8 mouse cellular contexts compared by ENCODE assay signal in genomic region chr11:116109441-116110081, GRCm38 (mm10). TPM values are rescaled to one million over a fixed set of nuclear protein-coding genes. Genes with fewer than 3 reads are reported as not detected.
DNase-seq lines count a peak whose midpoint lies in the region; ATAC-seq and TF ChIP-seq lines count a peak whose summit lies in the region.

No protein-coding gene starts in this region.

- H3K4me2 ChIP-seq in embryonic facial prominence, embryonic 15.5 days (replicated peaks), result peak overlapping the region; percentile 79
- H3K4me2 ChIP-seq in hindbrain, postnatal 0 days (ENCODE audit: low read depth, low read length), result peak overlapping the region; percentile 59
- H3K4me2 ChIP-seq in liver, embryonic 13.5 days, result peak overlapping the region; percentile 69

- peak overlapping the region; percentile 79 for H3K27ac ChIP-seq in layer of hippocampus, adult 2 months
- H3K27ac ChIP-seq in embryonic facial prominence, embryonic 15.5 days (replicated peaks), result peak overlapping the region; percentile 40
- 0 out of 2 replicates have a peak overlapping the region, but pooled peaks have one; percentile 22 for H3K27ac ChIP-seq in hindbrain, postnatal 0 days
- H3K27ac ChIP-seq in liver, embryonic 13.5 days, result 0 out of 2 replicates have a peak overlapping the region, but pooled peaks have one; percentile 18
- H3K27ac ChIP-seq in olfactory bulb, adult 2 months (ENCODE audit: insufficient read depth, low read depth, low read length), result no peak overlapping the region

- peaks cover 62% of the 10 kb centered on the region for H3K27me3 ChIP-seq in embryonic facial prominence, embryonic 15.5 days
- peaks cover 33% of the 10 kb centered on the region for H3K27me3 ChIP-seq in hindbrain, postnatal 0 days (ENCODE audit: insufficient read depth, low read length)
- peaks cover 69% of the 10 kb centered on the region for H3K27me3 ChIP-seq in liver, embryonic 13.5 days

- TF ChIP-seq CTCF in layer of hippocampus, adult 2 months (conservative IDR thresholded peaks at IDR 0.05), result 0 out of 2 replicates have a peak, but pooled peaks have one; percentile 10
- no peak for TF ChIP-seq CTCF in hindbrain, postnatal 0 days (IDR thresholded peaks at IDR 0.05; ENCODE audit: low read depth)
- TF ChIP-seq CTCF in olfactory bulb, adult 2 months (IDR thresholded peaks at IDR 0.05; ENCODE audit: insufficient read depth, low read depth, low read length), result no peak

- peak overlapping the region; percentile 35 for H3K9ac ChIP-seq in embryonic facial prominence, embryonic 15.5 days
- H3K9ac ChIP-seq in hindbrain, postnatal 0 days (replicated peaks; ENCODE audit: low read length), result peak overlapping the region; percentile 18; the same call in 1 of the 2 replicates
- H3K9ac ChIP-seq in liver, embryonic 13.5 days, result peak overlapping the region; percentile 62

- H3K4me1 ChIP-seq in embryonic facial prominence, embryonic 15.5 days, result peaks cover 52% of the 10 kb centered on the region
- 0 out of 2 replicates have a peak, but pooled peaks cover 9% of the 10 kb centered on the region for H3K4me1 ChIP-seq in hindbrain, postnatal 0 days (ENCODE audit: insufficient read depth, low read length)
- H3K4me1 ChIP-seq in liver, embryonic 13.5 days (replicated peaks), result peaks cover 59% of the 10 kb centered on the region
- H3K4me1 ChIP-seq in olfactory bulb, adult 2 months (ENCODE audit: control insufficient read depth, insufficient read depth, low read length), result peaks cover 31% of the 10 kb centered on the region

- WGBS in embryonic facial prominence, embryonic 15.5 days, result under 1% methylated on average over 70 of the region's 70 CpGs
- 2% methylated on average over 66 of the region's 70 CpGs for WGBS in hindbrain, postnatal 0 days
- WGBS in liver, embryonic 13.5 days (ENCODE audit: insufficient replicate concordance), result under 1% methylated on average over 70 of the region's 70 CpGs
- WGBS in olfactory bulb, adult 2 months, result under 1% methylated on average over 70 of the region's 70 CpGs

- H3K9me3 ChIP-seq in embryonic facial prominence, embryonic 15.5 days (replicated peaks), result no peaks in the 10 kb centered on the region
- H3K9me3 ChIP-seq in hindbrain, postnatal 0 days (ENCODE audit: low read length), result no peaks in the 10 kb centered on the region
- H3K9me3 ChIP-seq in liver, embryonic 13.5 days (replicated peaks), result no peaks in the 10 kb centered on the region

- no peak for TF ChIP-seq POLR2A in olfactory bulb, adult 2 months (IDR thresholded peaks at IDR 0.05; ENCODE audit: insufficient read depth, low read depth, low read length)

- ATAC-seq in embryonic facial prominence, embryonic 15.5 days (ENCODE audit: insufficient number of reproducible peaks, low FRiP score, low TSS enrichment, low read depth), result no peak
- 0 out of 2 replicates have a peak, but pooled peaks have one; percentile 22 for ATAC-seq in hindbrain, postnatal 0 days
- ATAC-seq in liver, embryonic 13.5 days (ENCODE audit: low read depth), result peak; percentile 11; the same call in 1 of the 2 replicates

- DNase-seq in layer of hippocampus, adult 2 months (ENCODE audit: low spot score in 2 of 2), result no peak
- DNase-seq in layer of hippocampus, adult 8-10 months (ENCODE audit: low spot score in 2 of 2), result no peak
- no peak for DNase-seq in hindbrain, postnatal 0 days (ENCODE audit: low spot score)
- DNase-seq in liver, embryonic 13.5 days, result no peak
- DNase-seq in cerebellum, adult 9-11 months, result no peak
- no peak for DNase-seq in gastrocnemius, postnatal 36 days

- peak overlapping the region; percentile 56 for H3K4me3 ChIP-seq in layer of hippocampus, adult 2 months
- peak overlapping the region; percentile 50 for H3K4me3 ChIP-seq in embryonic facial prominence, embryonic 15.5 days (replicated peaks)
- peak overlapping the region; percentile 41 for H3K4me3 ChIP-seq in hindbrain, postnatal 0 days (ENCODE audit: low read length)
- H3K4me3 ChIP-seq in liver, embryonic 13.5 days (replicated peaks), result peak overlapping the region; percentile 59
- H3K4me3 ChIP-seq in olfactory bulb, adult 2 months (ENCODE audit: insufficient read depth, low read depth, low read length), result peak overlapping the region; percentile 43

- no peaks in the 10 kb centered on the region for H3K36me3 ChIP-seq in embryonic facial prominence, embryonic 15.5 days
- no peaks in the 10 kb centered on the region for H3K36me3 ChIP-seq in hindbrain, postnatal 0 days (ENCODE audit: insufficient read depth, low read length)
- H3K36me3 ChIP-seq in liver, embryonic 13.5 days, result no peaks in the 10 kb centered on the region

- intact Hi-C loops in gastrocnemius, postnatal 36 days (cut with DNase I), result loop anchor here (1.0 kb wide), 1 partner anchor 21 kb away; no protein-coding TSS in a partner anchor

RNA-seq across cellular contexts. Expression of gene Trim47, which starts 17.4 kb away (rescaled TPM):
- 1 to 10 TPM; 4.6 to 7.2 TPM for total RNA-seq in layer of hippocampus, adult 2 months (2021)
- 10 to 100 TPM in 1 of 4 experiments, 1 to 10 TPM in 3; 5.0 to 13.0 (median 8.2) TPM for total RNA-seq in layer of hippocampus, adult 8-10 months (2022)
- polyA plus RNA-seq in embryonic facial prominence, embryonic 15.5 days (2015; fragmentation: Nextera tagmentation; extraction: Ambion mirVana), result 25.1 and 27.6 TPM in 2 replicates
- 14.2 and 17.0 TPM in 2 replicates for total RNA-seq in hindbrain, postnatal 0 days (2014; rRNA removed)
- polyA plus RNA-seq in hindbrain, postnatal 0 days (2015; fragmentation: Nextera tagmentation; extraction: Ambion mirVana), result 9.5 and 10.1 TPM in 2 replicates
- polyA plus RNA-seq in liver, embryonic 13.5 days (2015; fragmentation: Nextera tagmentation; extraction: Ambion mirVana), result 3.7 and 4.0 TPM in 2 replicates
- polyA plus RNA-seq in olfactory bulb, adult 2 months (2012; ENCODE audit: insufficient read depth, insufficient read length, low replicate concordance, missing spikeins), result not detected in 2 replicates
- 1 to 10 TPM; 9.1 to 9.3 TPM for total RNA-seq in gastrocnemius, postnatal 36 days (2021)

RNA-seq across cellular contexts. Expression of gene Trim65, which starts 21.4 kb away (rescaled TPM):
- 1 to 10 TPM; 6.9 to 7.7 TPM for total RNA-seq in layer of hippocampus, adult 2 months (2021)
- total RNA-seq in layer of hippocampus, adult 8-10 months (2022), result 1 to 10 TPM; 7.2 to 10.0 (median 7.9) TPM
- 5.2 and 6.1 TPM in 2 replicates for polyA plus RNA-seq in embryonic facial prominence, embryonic 15.5 days (2015; fragmentation: Nextera tagmentation; extraction: Ambion mirVana)
- 8.2 and 9.6 TPM in 2 replicates for total RNA-seq in hindbrain, postnatal 0 days (2014; rRNA removed)
- 2.4 TPM in 2 replicates for polyA plus RNA-seq in hindbrain, postnatal 0 days (2015; fragmentation: Nextera tagmentation; extraction: Ambion mirVana)
- polyA plus RNA-seq in liver, embryonic 13.5 days (2015; fragmentation: Nextera tagmentation; extraction: Ambion mirVana), result 1.1 and 1.4 TPM in 2 replicates
- polyA plus RNA-seq in olfactory bulb, adult 2 months (2012; ENCODE audit: insufficient read depth, insufficient read length, low replicate concordance, missing spikeins), result not detected in 2 replicates
- 1 to 10 TPM; 4.1 to 4.8 TPM for total RNA-seq in gastrocnemius, postnatal 36 days (2021)

RNA-seq across cellular contexts. Expression of gene Wbp2, which starts 22.8 kb away (rescaled TPM):
- 100 to 1,000 TPM; 417 to 440 TPM for total RNA-seq in layer of hippocampus, adult 2 months (2021)
- 100 to 1,000 TPM; 387 to 440 (median 429) TPM for total RNA-seq in layer of hippocampus, adult 8-10 months (2022)
- polyA plus RNA-seq in embryonic facial prominence, embryonic 15.5 days (2015; fragmentation: Nextera tagmentation; extraction: Ambion mirVana), result 68.6 and 90.8 TPM in 2 replicates
- total RNA-seq in hindbrain, postnatal 0 days (2014; rRNA removed), result 146 and 171 TPM in 2 replicates
- polyA plus RNA-seq in hindbrain, postnatal 0 days (2015; fragmentation: Nextera tagmentation; extraction: Ambion mirVana), result 206 and 234 TPM in 2 replicates
- 58.9 and 81.2 TPM in 2 replicates for polyA plus RNA-seq in liver, embryonic 13.5 days (2015; fragmentation: Nextera tagmentation; extraction: Ambion mirVana)
- polyA plus RNA-seq in olfactory bulb, adult 2 months (2012; ENCODE audit: insufficient read depth, insufficient read length, low replicate concordance, missing spikeins), result 339 TPM in 1 of 2 replicates, not detected in the other
- 10 to 100 TPM; 70.1 to 71.0 TPM for total RNA-seq in gastrocnemius, postnatal 36 days (2021)

RNA-seq across cellular contexts. Expression of gene Mrpl38, which starts 29.1 kb away (rescaled TPM):
- total RNA-seq in layer of hippocampus, adult 2 months (2021), result 10 to 100 TPM; 64.6 to 66.8 TPM
- total RNA-seq in layer of hippocampus, adult 8-10 months (2022), result 10 to 100 TPM; 56.1 to 66.6 (median 62.8) TPM
- 86.9 and 93.7 TPM in 2 replicates for polyA plus RNA-seq in embryonic facial prominence, embryonic 15.5 days (2015; fragmentation: Nextera tagmentation; extraction: Ambion mirVana)
- total RNA-seq in hindbrain, postnatal 0 days (2014; rRNA removed), result 83.9 and 94.0 TPM in 2 replicates
- polyA plus RNA-seq in hindbrain, postnatal 0 days (2015; fragmentation: Nextera tagmentation; extraction: Ambion mirVana), result 71.9 and 73.3 TPM in 2 replicates
- 66.6 and 70.9 TPM in 2 replicates for polyA plus RNA-seq in liver, embryonic 13.5 days (2015; fragmentation: Nextera tagmentation; extraction: Ambion mirVana)
- not detected in 2 replicates for polyA plus RNA-seq in olfactory bulb, adult 2 months (2012; ENCODE audit: insufficient read depth, insufficient read length, low replicate concordance, missing spikeins)
- 10 to 100 TPM; 49.4 to 49.9 TPM for total RNA-seq in gastrocnemius, postnatal 36 days (2021)

RNA-seq across cellular contexts. Expression of gene Unc13d, which starts 31.8 kb away (rescaled TPM):
- 1 to 10 TPM; 1.3 to 2.1 TPM for total RNA-seq in layer of hippocampus, adult 2 months (2021)
- total RNA-seq in layer of hippocampus, adult 8-10 months (2022), result 1 to 10 TPM; 1.5 to 3.6 (median 2.3) TPM
- polyA plus RNA-seq in embryonic facial prominence, embryonic 15.5 days (2015; fragmentation: Nextera tagmentation; extraction: Ambion mirVana), result 4.3 and 4.8 TPM in 2 replicates
- 0.65 and 1.3 TPM in 2 replicates for total RNA-seq in hindbrain, postnatal 0 days (2014; rRNA removed)
- polyA plus RNA-seq in hindbrain, postnatal 0 days (2015; fragmentation: Nextera tagmentation; extraction: Ambion mirVana), result 0.65 and 0.96 TPM in 2 replicates
- 31.6 and 32.7 TPM in 2 replicates for polyA plus RNA-seq in liver, embryonic 13.5 days (2015; fragmentation: Nextera tagmentation; extraction: Ambion mirVana)
- not detected in 2 replicates for polyA plus RNA-seq in olfactory bulb, adult 2 months (2012; ENCODE audit: insufficient read depth, insufficient read length, low replicate concordance, missing spikeins)
- total RNA-seq in gastrocnemius, postnatal 36 days (2021), result under 1 TPM; 0.30 to 0.48 TPM
